Mouse (Mus musculus) midbrain, postnatal 0 days (tissue): ENCODE measurements around the gene Nlgn1. TPM values are rescaled to one million over a fixed set of nuclear protein-coding genes. Genes with fewer than 3 reads are reported as not detected.

Experiments used
- ATAC-seq: fragments of 200-750 bp; cut with Nextera tagmentation; 2 replicates; pipeline ENCODE4 v1.8.0; 2017; ENCODE audit warnings: moderate number of reproducible peaks, mild to moderate bottlenecking, moderate TSS enrichment, moderate library complexity; ENCODE audit not compliant: low FRiP score
- DNase-seq: peaks from one replicate; pipeline ENCODE4 v3.0.0-alpha.2; 2015; ENCODE audit warnings: low spot score
- H3K27ac ChIP-seq: fragments of 300-500 bp; sonication (generic); 2 replicates; pipeline ENCODE4 v1.5.1; 2014; ENCODE audit warnings: low read depth, mild to moderate bottlenecking, low read length, mixed read lengths
- H3K27me3 ChIP-seq: fragments of 300-500 bp; sonication (generic); 2 replicates; pipeline ENCODE4 v1.6.1; 2014; ENCODE audit warnings: low read length, control low read depth, mixed read lengths; ENCODE audit not compliant: insufficient read depth
- H3K36me3 ChIP-seq: fragments of 300-500 bp; sonication (generic); 2 replicates; pipeline ENCODE4 v1.6.1; 2014; ENCODE audit warnings: low read length, control low read depth, mixed read lengths; ENCODE audit not compliant: insufficient read depth
- H3K4me1 ChIP-seq: fragments of 300-500 bp; sonication (generic); 2 replicates; pipeline ENCODE4 v1.6.1; 2014; ENCODE audit warnings: mild to moderate bottlenecking, control low read depth, antibody characterized with exemption, low read length, mixed read lengths; ENCODE audit not compliant: insufficient read depth
- H3K4me2 ChIP-seq: fragments of 300-500 bp; sonication (generic); 2 replicates; pipeline ENCODE4 v1.6.1; 2014; ENCODE audit warnings: low read depth, mild to moderate bottlenecking, low read length, mixed read lengths; ENCODE audit not compliant: poor library complexity, severe bottlenecking
- H3K4me3 ChIP-seq: fragments of 300-500 bp; sonication (generic); 2 replicates; pipeline ENCODE4 v1.5.1; 2014; ENCODE audit warnings: low read depth, mild to moderate bottlenecking, low read length, moderate library complexity
- H3K9ac ChIP-seq: fragments of 300-500 bp; sonication (generic); replicated peaks from 2 replicates; pipeline ENCODE4 v1.6.1; 2014; ENCODE audit warnings: mild to moderate bottlenecking, low read length, moderate library complexity, mixed read lengths; ENCODE audit not compliant: poor library complexity, severe bottlenecking
- H3K9me3 ChIP-seq: fragments of 300-500 bp; sonication (generic); 2 replicates; pipeline ENCODE4 v1.6.1; 2016; ENCODE audit warnings: low read length, control low read depth
- CTCF ChIP-seq: IDR thresholded peaks from 2 replicates; pipeline ENCODE4 v1.5.1; 2016; ENCODE audit warnings: antibody characterized with exemption, mild to moderate bottlenecking
- WGBS: fragments of 180-500 bp; shearing (Covaris S2); extraction: QIAGEN DNeasy Blood & Tissue Kit; methylation state at CpG from one replicate; pipeline ENCODE4 v1.1.7; 2014; 5-methylcytosine and 5-hydroxymethylcytosine counted together
- polyA plus RNA-seq: library from polyadenylated mRNA; unstranded; fragments of >200 nt; fragmentation: Nextera tagmentation; extraction: Ambion mirVana; gene quantifications from 2 replicates; pipeline ENCODE4 v1.2.1, GENCODE M21; 2015
- total RNA-seq: library from RNA; depleted of rRNA; stranded (reverse); fragments of >200 nt; gene quantifications from 2 replicates; pipeline ENCODE4 v1.2.3, GENCODE M21; 2014

The Nlgn1 gene
- total and polyA plus RNA-seq, 2 experiments from 2014 or later: 40.8 to 87.9 TPM

- no peak overlapping the region for H3K4me3 ChIP-seq
- no peaks in the 10 kb centered on the region for H3K9me3 ChIP-seq
- DNase-seq: peak; percentile 17
- no peaks in the 10 kb centered on the region for H3K4me1 ChIP-seq
- no peaks in the 10 kb centered on the region for H3K36me3 ChIP-seq
- H3K27me3 ChIP-seq: no peaks in the 10 kb centered on the region
- no peak overlapping the region for H3K27ac ChIP-seq
- WGBS: 89% methylated on average over 2 of the region's 2 CpGs
- no peak for ATAC-seq
- H3K4me2 ChIP-seq: no peak overlapping the region
- H3K9ac ChIP-seq: no peak overlapping the region
- TF ChIP-seq CTCF: no peak
These were observed 306.2 kb downstream of the Nlgn1 start for GRCm38 (mm10) chr3:26026025-26026424.

GRCm38 (mm10) chr3:26023217-26023616 is 309.0 kb downstream of the Nlgn1 start:
- no peaks in the 10 kb centered on the region for H3K9me3 ChIP-seq
- no peaks in the 10 kb centered on the region for H3K27me3 ChIP-seq
- no peak for ATAC-seq
- no peaks in the 10 kb centered on the region for H3K4me1 ChIP-seq
- 65% methylated on average over 5 of the region's 5 CpGs for WGBS
- H3K4me2 ChIP-seq: no peak overlapping the region
- H3K9ac ChIP-seq: no peak overlapping the region
- no peak overlapping the region for H3K4me3 ChIP-seq
- no peak overlapping the region for H3K27ac ChIP-seq
- no peak for TF ChIP-seq CTCF
- H3K36me3 ChIP-seq: no peaks in the 10 kb centered on the region
- no peak for DNase-seq

- Histone ChIP-seq H3K4me3 (no peak overlapping the region), H3K4me2 (no peak overlapping the region), H3K27ac (no peak overlapping the region), H3K9me3 (no peaks in the 10 kb centered on the region), H3K27me3 (no peaks in the 10 kb centered on the region), H3K4me1 (no peaks in the 10 kb centered on the region), H3K9ac (no peak overlapping the region), H3K36me3 (no peaks in the 10 kb centered on the region)
- DNase-seq: no peak
- 79% methylated on average over 6 of the region's 6 CpGs for WGBS
- no peak for TF ChIP-seq CTCF
- no peak for ATAC-seq
These were observed 310.6 kb downstream of the Nlgn1 start for GRCm38 (mm10) chr3:26021632-26022184.

GRCm38 (mm10) chr3:26011310-26012078 is 320.8 kb downstream of the Nlgn1 start:
- no peak for ATAC-seq
- no peak overlapping the region for H3K9ac ChIP-seq
- no peaks in the 10 kb centered on the region for H3K27me3 ChIP-seq
- H3K4me1 ChIP-seq: no peaks in the 10 kb centered on the region
- H3K4me2 ChIP-seq: no peak overlapping the region
- no peak for DNase-seq
- 39% methylated on average over 4 of the region's 4 CpGs for WGBS
- TF ChIP-seq CTCF: no peak
- H3K27ac ChIP-seq: no peak overlapping the region
- H3K9me3 ChIP-seq: no peaks in the 10 kb centered on the region
- H3K4me3 ChIP-seq: no peak overlapping the region
- H3K36me3 ChIP-seq: no peaks in the 10 kb centered on the region

GRCm38 (mm10) chr3:26002863-26003608 is 329.2 kb downstream of the Nlgn1 start:
- peak overlapping the region; percentile 59 for H3K27ac ChIP-seq
- H3K4me3 ChIP-seq: no peak overlapping the region
- H3K9me3 ChIP-seq: no peaks in the 10 kb centered on the region
- 25% methylated on average over 7 of the region's 7 CpGs for WGBS
- no peak overlapping the region for H3K9ac ChIP-seq
- peak; percentile 87 for ATAC-seq
- no peaks in the 10 kb centered on the region for H3K4me1 ChIP-seq
- H3K27me3 ChIP-seq: no peaks in the 10 kb centered on the region
- no peaks in the 10 kb centered on the region for H3K36me3 ChIP-seq
- H3K4me2 ChIP-seq: peak overlapping the region; percentile 3; the same call in 1 of the 2 replicates
- TF ChIP-seq CTCF: no peak
- peak; percentile 84 for DNase-seq

- H3K27me3 ChIP-seq: no peaks in the 10 kb centered on the region
- no peak overlapping the region for H3K9ac ChIP-seq
- no peaks in the 10 kb centered on the region for H3K4me1 ChIP-seq
- no peak overlapping the region for H3K27ac ChIP-seq
- peak; percentile 73 for TF ChIP-seq CTCF
- no peaks in the 10 kb centered on the region for H3K9me3 ChIP-seq
- H3K4me2 ChIP-seq: no peak overlapping the region
- DNase-seq (peak; percentile 58), ATAC-seq (no peak)
- H3K36me3 ChIP-seq: no peaks in the 10 kb centered on the region
- WGBS: 23% methylated on average over 2 of the region's 2 CpGs
- no peak overlapping the region for H3K4me3 ChIP-seq
These were observed 329.9 kb downstream of the Nlgn1 start for GRCm38 (mm10) chr3:26002367-26002766.
